Mouse (Mus musculus): ENCODE data around the gene Ipo4.

DNA sequence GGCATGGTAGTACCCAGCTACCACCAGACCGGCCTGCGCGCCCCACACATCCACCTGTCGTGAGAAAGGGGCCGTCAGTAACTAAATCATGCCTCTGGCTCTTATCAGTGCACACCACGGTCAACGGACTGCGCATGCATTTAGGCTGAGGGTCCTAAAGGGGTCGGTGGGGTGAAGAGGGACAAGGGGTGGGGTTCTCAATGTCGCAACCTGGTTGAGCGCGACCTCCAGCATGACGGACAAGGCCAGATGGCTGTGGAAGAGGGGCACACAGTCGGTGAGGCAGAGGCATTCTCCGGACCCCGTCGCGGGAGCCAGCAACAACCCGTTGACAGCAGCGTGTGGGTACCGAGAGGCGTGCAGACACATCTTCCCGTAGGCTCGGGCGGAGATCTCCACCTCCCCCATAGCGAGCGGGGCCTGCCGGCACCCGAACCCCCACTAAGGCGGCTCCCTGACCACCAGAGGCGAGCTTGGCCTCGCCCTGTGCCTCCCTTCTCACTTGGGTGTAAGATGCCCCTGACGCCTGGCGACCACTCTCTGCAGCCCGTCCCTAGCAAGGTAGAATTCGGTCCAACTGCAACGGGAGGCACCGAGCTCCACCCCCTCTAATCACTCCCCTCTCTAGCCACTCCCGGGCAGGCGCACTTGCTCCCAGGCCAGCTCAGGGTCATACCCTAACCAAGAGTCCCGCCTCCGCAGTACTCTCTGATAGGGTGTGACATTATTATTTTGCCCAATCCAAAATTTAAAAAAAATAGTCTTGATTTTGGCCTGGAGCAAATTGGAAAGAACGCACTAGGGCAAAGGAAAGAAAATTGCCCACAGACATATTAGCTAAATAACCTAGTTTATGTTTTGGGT lies 50.8 kb downstream of the Ipo4 start, which contains the start of gene Emc9:
- TF ChIP-seq CTCF (conservative IDR thresholded peaks at IDR 0.05; ENCODE audit: low read length) (no peak), NANOG (IDR thresholded peaks at IDR 0.05; ENCODE audit: borderline replicate concordance, low read length) (no peak)

Data from E14TG2a.4 (cell line).